ENCODE assay signal across 28 mouse cellular contexts in genomic region chr7:141198121-141198520, GRCm38 (mm10). TPM values are rescaled to one million over a fixed set of nuclear protein-coding genes. Genes with fewer than 3 reads are reported as not detected.
DNase-seq lines count a peak whose midpoint lies in the region; ATAC-seq and TF ChIP-seq lines count a peak whose summit lies in the region.
"Had no signal": no experiment of that assay in that cellular context is flagged by ENCODE, and none has a peak within 500 bp of the region (broad histone marks: within the 10 kb centered on the region; RNA-seq: fewer than 3 reads in every experiment).

No protein-coding gene starts in this region.

- no peak for DNase-seq in liver, postnatal 0 days
- DNase-seq in cerebellum, adult 18-20 months = no peak
- DNase-seq: adrenal gland, postnatal 10 days; adrenal gland, postnatal 36 days; cerebellum, adult 2 months; cerebellum, adult 9-11 months; cerebellum, postnatal 25 days; embryo, embryonic 11 days; forebrain, postnatal 0 days; gastrocnemius, adult 2 months; gastrocnemius, postnatal 14 days; heart, adult 18-20 months; heart, postnatal 14 days; heart, postnatal 4 days had no signal

- H3K9me3 ChIP-seq in erythroblast, embryonic 14.5 days (ENCODE audit: control insufficient read depth, low read length) = no peaks in the 10 kb centered on the region
- no peaks in the 10 kb centered on the region for H3K9me3 ChIP-seq in liver, embryonic 12.5 days (replicated peaks)
- H3K9me3 ChIP-seq in liver, postnatal 0 days (ENCODE audit: low read length) = no peaks in the 10 kb centered on the region
- H3K9me3 ChIP-seq in liver, embryonic 15.5 days (replicated peaks) = no peaks in the 10 kb centered on the region
- H3K9me3 ChIP-seq: embryonic facial prominence, embryonic 10.5 days; embryonic facial prominence, embryonic 13.5 days; heart, embryonic 12.5 days; heart, embryonic 15.5 days had no signal

- H3K27me3 ChIP-seq in erythroblast, embryonic 14.5 days (ENCODE audit: control insufficient read depth) = no peaks in the 10 kb centered on the region
- H3K27me3 ChIP-seq in liver, embryonic 12.5 days (replicated peaks) = no peaks in the 10 kb centered on the region
- no peaks in the 10 kb centered on the region for H3K27me3 ChIP-seq in liver, postnatal 0 days (ENCODE audit: insufficient read depth, low read length)
- H3K27me3 ChIP-seq in liver, embryonic 15.5 days = no peaks in the 10 kb centered on the region
- H3K27me3 ChIP-seq: embryonic facial prominence, embryonic 13.5 days; heart, embryonic 12.5 days; heart, embryonic 15.5 days; Patski had no signal

- H3K4me2 ChIP-seq in liver, embryonic 12.5 days = peak overlapping the region; percentile 97
- no peak overlapping the region for H3K4me2 ChIP-seq in liver, postnatal 0 days (ENCODE audit: low read depth, low read length)
- H3K4me2 ChIP-seq in liver, embryonic 15.5 days = peak overlapping the region; percentile 96
- H3K4me2 ChIP-seq: embryonic facial prominence, embryonic 13.5 days; heart, embryonic 12.5 days; heart, embryonic 15.5 days; hindbrain, embryonic 14.5 days had no signal

- ATAC-seq in erythroblast, adult 5-6 weeks (replicated peaks; ENCODE audit: low FRiP score, poor library complexity, severe bottlenecking) = no peak
- ATAC-seq in liver, embryonic 12.5 days = no peak
- no peak for ATAC-seq in liver, postnatal 0 days
- no peak for ATAC-seq in liver, embryonic 15.5 days (ENCODE audit: insufficient read depth)
- ATAC-seq: forebrain, embryonic 14.5 days; forebrain, postnatal 0 days; hindbrain, postnatal 0 days; inflammation-experienced regulatory T-cells, adult 6 months; Patski had no signal

- no peak for TF ChIP-seq CTCF in liver, postnatal 0 days (IDR thresholded peaks at IDR 0.05; ENCODE audit: low read depth)

- peak overlapping the region; percentile 53 for H3K4me3 ChIP-seq in erythroblast, embryonic 14.5 days (replicated peaks)
- H3K4me3 ChIP-seq in liver, embryonic 12.5 days = no peak overlapping the region
- H3K4me3 ChIP-seq in liver, postnatal 0 days (ENCODE audit: low read depth, low read length) = no peak overlapping the region
- no peak overlapping the region; the same call in 1 of the 2 replicates for H3K4me3 ChIP-seq in liver, embryonic 15.5 days (replicated peaks)
- H3K4me3 ChIP-seq: embryonic facial prominence, embryonic 10.5 days; embryonic facial prominence, embryonic 13.5 days; gastrocnemius, adult 2 months; heart, embryonic 12.5 days; heart, embryonic 15.5 days had no signal

- no peak for TF ChIP-seq EP300 in liver, postnatal 0 days (IDR thresholded peaks at IDR 0.05; ENCODE audit: low read depth)

- H3K4me1 ChIP-seq in erythroblast, embryonic 14.5 days (ENCODE audit: control insufficient read depth) = peaks cover 86% of the 10 kb centered on the region
- peaks cover 75% of the 10 kb centered on the region for H3K4me1 ChIP-seq in liver, embryonic 12.5 days
- peaks cover 24% of the 10 kb centered on the region for H3K4me1 ChIP-seq in liver, postnatal 0 days (ENCODE audit: insufficient read depth)
- peaks cover 70% of the 10 kb centered on the region for H3K4me1 ChIP-seq in liver, embryonic 15.5 days (replicated peaks)

- 84% methylated on average over 4 of the region's 4 CpGs for WGBS in liver, embryonic 12.5 days (ENCODE audit: insufficient replicate concordance)
- 89% methylated on average over 4 of the region's 4 CpGs for WGBS in liver, postnatal 0 days (ENCODE audit: insufficient replicate concordance)
- WGBS in liver, embryonic 15.5 days (ENCODE audit: insufficient replicate concordance) = 84% methylated on average over 4 of the region's 4 CpGs

- H3K36me3 ChIP-seq in erythroblast, embryonic 14.5 days (ENCODE audit: control insufficient read depth) = peaks cover 55% of the 10 kb centered on the region
- H3K36me3 ChIP-seq in liver, embryonic 12.5 days = no peaks in the 10 kb centered on the region
- H3K36me3 ChIP-seq in liver, postnatal 0 days (replicated peaks; ENCODE audit: insufficient read depth, low read length) = no peaks in the 10 kb centered on the region
- no peaks in the 10 kb centered on the region; the same call in 1 of the 2 replicates for H3K36me3 ChIP-seq in liver, embryonic 15.5 days (replicated peaks)
- H3K36me3 ChIP-seq: embryonic facial prominence, embryonic 13.5 days; heart, embryonic 12.5 days; heart, embryonic 15.5 days had no signal

- H3K9ac ChIP-seq in liver, embryonic 12.5 days = peak overlapping the region; percentile 66
- H3K9ac ChIP-seq in liver, postnatal 0 days (replicated peaks) = no peak overlapping the region
- H3K9ac ChIP-seq in liver, embryonic 15.5 days = 0 out of 2 replicates have a peak overlapping the region, but pooled peaks have one; percentile 17
- H3K9ac ChIP-seq: embryonic facial prominence, embryonic 13.5 days; forebrain, postnatal 0 days; heart, embryonic 12.5 days; heart, embryonic 15.5 days; hindbrain, embryonic 14.5 days had no signal

- peak overlapping the region; percentile 95 for H3K27ac ChIP-seq in liver, embryonic 12.5 days
- H3K27ac ChIP-seq in liver, postnatal 0 days (ENCODE audit: low read depth) = no peak overlapping the region
- H3K27ac ChIP-seq in liver, embryonic 15.5 days (replicated peaks) = peak overlapping the region; percentile 94; the same call in 1 of the 2 replicates
- H3K27ac ChIP-seq: embryonic facial prominence, embryonic 10.5 days; embryonic facial prominence, embryonic 13.5 days; gastrocnemius, adult 2 months; heart, embryonic 15.5 days; hindbrain, embryonic 14.5 days; hindbrain, postnatal 0 days had no signal

RNA-seq across cellular contexts. Expression of gene Lrrc56, which starts 4.2 kb away (rescaled TPM):
- polyA plus RNA-seq in erythroblast, embryonic 14.5 days (2012) = 19.2 and 22.6 TPM in 2 replicates
- 2.1 TPM in 1 of 2 replicates, not detected in the other for total RNA-seq in erythroblast, adult 5-6 weeks (2015; ENCODE audit: low replicate concordance)
- total RNA-seq in erythroblast, adult 5-6 weeks (2017; ENCODE audit: low replicate concordance) = 0.94 and 1.8 TPM in 2 replicates
- polyA plus RNA-seq in liver, embryonic 12.5 days (2016; fragmentation: Nextera tagmentation; extraction: Ambion mirVana) = 16.4 and 17.9 TPM in 2 replicates
- 2.0 and 2.2 TPM in 2 replicates for polyA plus RNA-seq in liver, postnatal 0 days (2015; fragmentation: Nextera tagmentation; extraction: Ambion mirVana)
- polyA plus RNA-seq in liver, embryonic 15.5 days (2015; fragmentation: Nextera tagmentation; extraction: Ambion mirVana) = 11.0 and 12.1 TPM in 2 replicates

RNA-seq across cellular contexts. Expression of gene Hras, which starts 4.3 kb away (rescaled TPM):
- 34.0 and 43.9 TPM in 2 replicates for polyA plus RNA-seq in erythroblast, embryonic 14.5 days (2012)
- 3.8 and 24.9 TPM in 2 replicates for total RNA-seq in erythroblast, adult 5-6 weeks (2015; ENCODE audit: low replicate concordance)
- 11.4 and 20.8 TPM in 2 replicates for total RNA-seq in erythroblast, adult 5-6 weeks (2017; ENCODE audit: low replicate concordance)
- 124 and 125 TPM in 2 replicates for polyA plus RNA-seq in liver, embryonic 12.5 days (2016; fragmentation: Nextera tagmentation; extraction: Ambion mirVana)
- polyA plus RNA-seq in liver, postnatal 0 days (2015; fragmentation: Nextera tagmentation; extraction: Ambion mirVana) = 44.0 and 46.2 TPM in 2 replicates
- polyA plus RNA-seq in liver, embryonic 15.5 days (2015; fragmentation: Nextera tagmentation; extraction: Ambion mirVana) = 83.0 and 98.2 TPM in 2 replicates

RNA-seq across cellular contexts. Expression of gene Lmntd2, which starts 15.8 kb away (rescaled TPM):
- 0.28 and 0.51 TPM in 2 replicates for polyA plus RNA-seq in erythroblast, embryonic 14.5 days (2012)
- not detected in 2 replicates for total RNA-seq in erythroblast, adult 5-6 weeks (2015; ENCODE audit: low replicate concordance)
- 0.17 and 1.7 TPM in 2 replicates for total RNA-seq in erythroblast, adult 5-6 weeks (2017; ENCODE audit: low replicate concordance)
- 0.99 and 1.1 TPM in 2 replicates for polyA plus RNA-seq in liver, embryonic 12.5 days (2016; fragmentation: Nextera tagmentation; extraction: Ambion mirVana)
- 0.49 TPM in 2 replicates for polyA plus RNA-seq in liver, postnatal 0 days (2015; fragmentation: Nextera tagmentation; extraction: Ambion mirVana)
- 0.60 and 0.91 TPM in 2 replicates for polyA plus RNA-seq in liver, embryonic 15.5 days (2015; fragmentation: Nextera tagmentation; extraction: Ambion mirVana)
- total RNA-seq: gastrocnemius, adult 2 months; gastrocnemius, postnatal 14 days; gastrocnemius, postnatal 4 days; heart, adult 18-20 months; heart, postnatal 14 days; heart, postnatal 4 days; hindbrain, postnatal 0 days had no signal

RNA-seq across cellular contexts. Expression of gene Rassf7, which starts 17.5 kb away (rescaled TPM):
- polyA plus RNA-seq in erythroblast, embryonic 14.5 days (2012) = 7.3 and 10.7 TPM in 2 replicates
- 1.7 and 6.0 TPM in 2 replicates for total RNA-seq in erythroblast, adult 5-6 weeks (2015; ENCODE audit: low replicate concordance)
- total RNA-seq in erythroblast, adult 5-6 weeks (2017; ENCODE audit: low replicate concordance) = 3.9 and 12.2 TPM in 2 replicates
- polyA plus RNA-seq in liver, embryonic 12.5 days (2016; fragmentation: Nextera tagmentation; extraction: Ambion mirVana) = 27.3 and 28.3 TPM in 2 replicates
- 24.9 and 27.3 TPM in 2 replicates for polyA plus RNA-seq in liver, postnatal 0 days (2015; fragmentation: Nextera tagmentation; extraction: Ambion mirVana)
- polyA plus RNA-seq in liver, embryonic 15.5 days (2015; fragmentation: Nextera tagmentation; extraction: Ambion mirVana) = 27.3 and 33.4 TPM in 2 replicates

RNA-seq across cellular contexts. Expression of gene Rnh1, which starts 25.5 kb away (rescaled TPM):
- polyA plus RNA-seq in erythroblast, embryonic 14.5 days (2012) = 0.48 and 1.5 TPM in 2 replicates
- 11.9 and 13.8 TPM in 2 replicates for total RNA-seq in erythroblast, adult 5-6 weeks (2015; ENCODE audit: low replicate concordance)
- total RNA-seq in erythroblast, adult 5-6 weeks (2017; ENCODE audit: low replicate concordance) = 15.1 and 15.7 TPM in 2 replicates
- polyA plus RNA-seq in liver, embryonic 12.5 days (2016; fragmentation: Nextera tagmentation; extraction: Ambion mirVana) = 55.0 and 65.0 TPM in 2 replicates
- polyA plus RNA-seq in liver, postnatal 0 days (2015; fragmentation: Nextera tagmentation; extraction: Ambion mirVana) = 55.2 and 55.7 TPM in 2 replicates
- 64.3 and 76.1 TPM in 2 replicates for polyA plus RNA-seq in liver, embryonic 15.5 days (2015; fragmentation: Nextera tagmentation; extraction: Ambion mirVana)
